Mouse (Mus musculus) forebrain, embryonic 14.5 days (tissue): Measurements from ENCODE around the gene Npcd. TPM values are rescaled to one million over a fixed set of nuclear protein-coding genes. Genes with fewer than 3 reads are reported as not detected.

ENCODE experiments used
- ATAC-seq: fragments of 200-750 bp; cut with Nextera tagmentation; 2 replicates; pipeline ENCODE4 v1.8.0; 2017; ENCODE audit warnings: mild to moderate bottlenecking, moderate library complexity
- DNase-seq: peaks from one replicate; pipeline ENCODE4 v3.0.0-alpha.2; 2015; ENCODE audit warnings: low spot score
- H3K27ac ChIP-seq: fragments of 300-500 bp; sonication (generic); 2 replicates; pipeline ENCODE4 v1.5.1; 2014; ENCODE audit warnings: low read depth, mild to moderate bottlenecking, control low read depth, low read length, moderate library complexity
- H3K27me3 ChIP-seq: fragments of 300-500 bp; sonication (generic); replicated peaks from 2 replicates; pipeline ENCODE4 v1.6.1; 2014; ENCODE audit warnings: low read length, control low read depth, mixed read lengths; ENCODE audit not compliant: control insufficient read depth, insufficient read depth
- H3K36me3 ChIP-seq: fragments of 300-500 bp; sonication (generic); 2 replicates; pipeline ENCODE4 v1.6.1; 2014; ENCODE audit warnings: low read length, control low read depth; ENCODE audit not compliant: control insufficient read depth, insufficient read depth
- H3K4me1 ChIP-seq: fragments of 300-500 bp; sonication (generic); 2 replicates; pipeline ENCODE4 v1.6.1; 2014; ENCODE audit warnings: antibody characterized with exemption, low read length, control low read depth; ENCODE audit not compliant: control insufficient read depth, insufficient read depth
- H3K4me2 ChIP-seq: fragments of 300-500 bp; sonication (generic); 2 replicates; pipeline ENCODE4 v1.6.1; 2014; ENCODE audit warnings: mild to moderate bottlenecking, control low read depth, low read length
- H3K4me3 ChIP-seq: fragments of 300-500 bp; sonication (generic); 2 replicates; pipeline ENCODE4 v1.5.1; 2014; ENCODE audit warnings: low read depth, low read length, control low read depth
- H3K9ac ChIP-seq: fragments of 300-500 bp; sonication (generic); 2 replicates; pipeline ENCODE4 v1.6.1; 2014; ENCODE audit warnings: mild to moderate bottlenecking, low read length, control low read depth, moderate library complexity
- H3K9me3 ChIP-seq: fragments of 300-500 bp; sonication (generic); replicated peaks from 2 replicates; pipeline ENCODE4 v1.6.1; 2016; ENCODE audit warnings: low read length, control low read depth, mixed read lengths; ENCODE audit not compliant: control insufficient read depth
- whole genome bisulfite sequencing: fragments of 180-500 bp; shearing (Covaris S2); extraction: QIAGEN DNeasy Blood & Tissue Kit; methylation state at CpG from one replicate; pipeline ENCODE4 v1.1.7; 2014; 5-methylcytosine and 5-hydroxymethylcytosine counted together
- polyA plus RNA-seq: library from polyadenylated mRNA; unstranded; fragments of >200 nt; fragmentation: Nextera tagmentation; extraction: Ambion mirVana; gene quantifications from 2 replicates; pipeline ENCODE4 v1.2.1, GENCODE M21; 2014

Npcd gene
- polyA plus RNA-seq, 1 experiment from 2014 or later, result not detected

DNA sequence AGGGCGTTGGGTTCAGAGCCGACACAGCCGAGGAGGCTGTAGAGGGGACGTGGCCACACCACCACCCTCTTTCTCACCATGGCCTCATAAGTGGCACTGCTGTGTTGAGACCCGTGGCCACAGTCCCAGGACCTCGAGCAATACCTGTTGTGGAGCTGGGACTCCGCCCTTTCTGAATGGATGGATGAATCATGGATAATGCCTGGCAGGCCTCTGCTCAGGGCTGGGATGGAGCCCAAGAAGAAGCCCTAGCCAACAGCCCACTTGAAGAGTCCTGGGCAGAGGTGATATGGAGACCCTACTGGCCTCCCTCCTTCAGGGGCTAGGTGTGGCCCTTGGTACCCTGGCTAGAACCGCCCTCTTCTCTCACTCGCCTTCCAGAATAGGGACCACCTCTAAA, 71.0 kb downstream of the Npcd start:
- H3K4me3 ChIP-seq, result no peak overlapping the region
- DNase-seq (no peak), ATAC-seq (no peak)
- peaks cover 8% of the 10 kb centered on the region; the same call in 1 of the 2 replicates for H3K4me1 ChIP-seq
- no peak overlapping the region for H3K4me2 ChIP-seq
- no peak overlapping the region for H3K9ac ChIP-seq
- WGBS, result 96% methylated on average over 9 of the region's 9 CpGs
- no peak overlapping the region for H3K27ac ChIP-seq
- peaks cover 29% of the 10 kb centered on the region for H3K36me3 ChIP-seq
- H3K27me3 ChIP-seq, result no peaks in the 10 kb centered on the region
- H3K9me3 ChIP-seq, result no peaks in the 10 kb centered on the region

DNA sequence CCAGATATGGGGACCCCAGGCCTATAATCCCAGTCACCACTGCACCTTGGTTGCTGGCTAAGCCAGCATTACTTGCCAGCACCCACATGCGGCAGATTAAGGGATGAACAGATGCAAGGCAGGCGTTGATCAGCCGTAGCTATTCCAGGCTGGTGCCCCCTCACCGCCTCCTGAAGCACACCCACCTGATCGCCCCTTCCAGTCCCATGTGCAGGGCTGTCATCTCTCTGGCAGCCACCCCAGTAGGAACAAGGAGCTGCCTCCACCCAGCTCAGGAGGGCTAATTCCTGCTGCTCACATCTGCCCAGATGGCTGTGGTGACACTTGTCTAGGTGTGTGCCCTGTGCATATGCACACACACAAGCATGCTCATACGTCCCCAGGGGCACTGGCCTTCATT, 73.1 kb downstream of the Npcd start:
- WGBS, result 83% methylated on average over 6 of the region's 6 CpGs
- no peaks in the 10 kb centered on the region for H3K9me3 ChIP-seq
- no peak overlapping the region for H3K4me3 ChIP-seq
- H3K9ac ChIP-seq, result no peak overlapping the region
- no peaks in the 10 kb centered on the region for H3K27me3 ChIP-seq
- peaks cover 6% of the 10 kb centered on the region for H3K4me1 ChIP-seq
- no peak overlapping the region for H3K27ac ChIP-seq
- no peak for DNase-seq
- peaks cover 32% of the 10 kb centered on the region for H3K36me3 ChIP-seq
- ATAC-seq, result no peak
- H3K4me2 ChIP-seq, result no peak overlapping the region

DNA sequence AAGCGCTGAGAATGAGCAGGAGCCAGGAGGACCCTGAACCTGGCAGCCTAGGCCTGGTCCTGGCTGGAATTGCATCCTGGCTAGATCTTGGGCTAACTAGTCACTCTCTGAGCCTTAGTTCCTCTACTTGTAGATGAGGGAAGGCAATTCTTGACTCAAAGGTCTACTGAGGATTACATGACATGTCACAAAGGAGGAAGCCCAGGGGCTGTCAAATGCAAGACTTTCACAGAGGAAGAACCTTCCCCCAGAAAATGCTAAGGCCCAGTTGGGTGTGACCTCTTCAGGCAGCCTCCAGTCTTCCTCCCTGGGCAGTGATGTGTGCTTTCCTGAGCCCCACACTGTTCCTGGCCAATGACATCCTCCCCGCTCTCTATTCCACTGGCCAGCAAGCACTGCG, 76.9 kb downstream of the Npcd start:
- H3K9ac ChIP-seq, result no peak overlapping the region
- no peak overlapping the region for H3K27ac ChIP-seq
- 96% methylated on average over 3 of the region's 3 CpGs for WGBS
- no peak for ATAC-seq
- H3K27me3 ChIP-seq, result no peaks in the 10 kb centered on the region
- no peak overlapping the region for H3K4me3 ChIP-seq
- peaks cover 6% of the 10 kb centered on the region for H3K4me1 ChIP-seq
- H3K36me3 ChIP-seq, result peaks cover 10% of the 10 kb centered on the region
- no peaks in the 10 kb centered on the region for H3K9me3 ChIP-seq
- DNase-seq, result no peak
- no peak overlapping the region for H3K4me2 ChIP-seq

GRCm38 (mm10) chr15:79755977-79756625, 77.9 kb downstream of the Npcd start:
- WGBS, result 65% methylated on average over 8 of the region's 8 CpGs
- Histone ChIP-seq H3K27ac (no peak overlapping the region), H3K4me2 (no peak overlapping the region), H3K27me3 (no peaks in the 10 kb centered on the region), H3K36me3 (peaks cover 3% of the 10 kb centered on the region; the same call in 1 of the 2 replicates), H3K4me3 (no peak overlapping the region), H3K9me3 (no peaks in the 10 kb centered on the region), H3K9ac (no peak overlapping the region), H3K4me1 (peaks cover 6% of the 10 kb centered on the region)
- ATAC-seq, result no peak
- DNase-seq, result no peak

DNA sequence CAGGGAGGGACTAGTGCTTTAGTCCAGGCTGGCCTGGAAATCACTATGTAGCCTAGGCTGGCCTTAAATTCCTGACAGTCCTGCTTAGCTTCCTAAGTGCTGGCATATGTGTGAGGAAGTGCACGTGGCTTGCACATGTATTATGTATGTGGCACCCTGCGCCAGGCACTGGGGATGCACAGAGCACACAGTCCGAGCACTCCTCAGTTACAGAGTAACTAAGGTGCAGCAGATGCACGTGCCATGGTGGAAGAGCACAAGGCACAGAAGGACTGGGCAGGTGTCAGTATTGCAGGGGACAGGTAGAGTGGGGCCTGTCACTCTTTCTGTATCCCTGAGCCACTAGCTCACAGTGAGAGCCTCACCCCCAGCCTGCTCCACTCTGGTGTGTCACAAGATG, 78.9 kb downstream of the Npcd start:
- no peak for DNase-seq
- peaks cover 3% of the 10 kb centered on the region; the same call in 1 of the 2 replicates for H3K36me3 ChIP-seq
- no peaks in the 10 kb centered on the region for H3K9me3 ChIP-seq
- H3K9ac ChIP-seq, result no peak overlapping the region
- H3K4me1 ChIP-seq, result peaks cover 6% of the 10 kb centered on the region
- no peak for ATAC-seq
- WGBS, result 85% methylated on average over 4 of the region's 4 CpGs
- no peaks in the 10 kb centered on the region for H3K27me3 ChIP-seq
- no peak overlapping the region for H3K4me3 ChIP-seq
- H3K4me2 ChIP-seq, result no peak overlapping the region
- H3K27ac ChIP-seq, result no peak overlapping the region

DNA sequence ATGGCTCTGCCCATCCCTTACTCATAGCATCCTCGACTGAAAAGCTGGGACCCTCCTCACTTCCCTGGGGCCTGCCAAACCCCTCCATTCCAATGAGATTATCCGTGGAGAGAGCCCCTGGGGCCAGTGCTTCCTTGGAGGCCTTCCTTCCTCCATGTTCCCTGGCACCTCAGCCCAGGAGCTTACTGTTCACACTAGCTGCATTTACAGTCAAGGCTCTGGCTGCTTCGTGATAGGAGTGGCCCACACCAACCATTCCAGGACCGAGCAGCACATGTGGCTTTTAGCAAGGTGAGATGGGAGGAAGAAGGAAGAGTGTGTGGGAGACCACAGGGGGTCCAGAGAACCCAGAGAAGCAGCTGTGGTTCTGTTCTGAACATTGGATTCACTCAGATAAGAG, 80.2 kb downstream of the Npcd start:
- no peaks in the 10 kb centered on the region for H3K27me3 ChIP-seq
- ATAC-seq (no peak), DNase-seq (no peak)
- no peak overlapping the region for H3K27ac ChIP-seq
- no peaks in the 10 kb centered on the region for H3K9me3 ChIP-seq
- H3K4me1 ChIP-seq, result peaks cover 6% of the 10 kb centered on the region
- H3K4me3 ChIP-seq, result no peak overlapping the region
- peaks cover 3% of the 10 kb centered on the region; the same call in 1 of the 2 replicates for H3K36me3 ChIP-seq
- WGBS, result 63% methylated on average over 4 of the region's 4 CpGs
- no peak overlapping the region for H3K9ac ChIP-seq
- no peak overlapping the region for H3K4me2 ChIP-seq

DNA sequence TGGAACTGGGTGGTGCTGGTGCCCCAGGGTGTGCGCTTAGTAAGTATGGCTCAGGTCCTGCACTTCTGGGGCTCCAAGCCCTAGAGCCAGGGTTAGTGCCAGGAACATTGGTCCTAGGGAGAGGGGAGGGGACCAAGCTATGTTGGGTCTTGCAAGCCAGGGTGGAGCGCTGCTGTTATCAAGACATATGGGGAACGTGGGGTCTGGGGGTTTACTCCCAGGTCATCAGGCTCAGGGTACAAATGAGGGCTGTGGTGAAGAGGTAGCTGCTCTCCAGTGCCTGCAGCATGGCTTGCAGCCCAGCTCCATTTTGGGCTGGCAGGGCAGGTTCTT, 80.7 kb downstream of the Npcd start:
- Histone ChIP-seq H3K4me3 (no peak overlapping the region), H3K27me3 (no peaks in the 10 kb centered on the region), H3K36me3 (peaks cover 3% of the 10 kb centered on the region; the same call in 1 of the 2 replicates), H3K27ac (no peak overlapping the region), H3K4me2 (no peak overlapping the region), H3K9me3 (no peaks in the 10 kb centered on the region), H3K9ac (no peak overlapping the region), H3K4me1 (peaks cover 6% of the 10 kb centered on the region)
- DNase-seq (no peak), ATAC-seq (no peak)
- WGBS, result 86% methylated on average over 3 of the region's 3 CpGs

- no peak overlapping the region for H3K4me2 ChIP-seq
- DNase-seq (peak; percentile 74), ATAC-seq (peak; percentile 68)
- no peak overlapping the region for H3K27ac ChIP-seq
- peaks cover 3% of the 10 kb centered on the region; the same call in 1 of the 2 replicates for H3K36me3 ChIP-seq
- no peak overlapping the region for H3K9ac ChIP-seq
- no peak overlapping the region for H3K4me3 ChIP-seq
- 25% methylated on average over 11 of the region's 11 CpGs for WGBS
- H3K27me3 ChIP-seq, result no peaks in the 10 kb centered on the region
- no peaks in the 10 kb centered on the region for H3K9me3 ChIP-seq
- H3K4me1 ChIP-seq, result peaks cover 6% of the 10 kb centered on the region
Measured at GRCm38 (mm10) chr15:79752742-79753419, 81.2 kb downstream of the Npcd start.

- Histone ChIP-seq H3K27me3 (no peaks in the 10 kb centered on the region), H3K4me3 (no peak overlapping the region), H3K9me3 (no peaks in the 10 kb centered on the region), H3K36me3 (no peaks in the 10 kb centered on the region), H3K4me2 (no peak overlapping the region), H3K4me1 (peaks cover 6% of the 10 kb centered on the region), H3K27ac (no peak overlapping the region), H3K9ac (no peak overlapping the region)
- ATAC-seq, result no peak
- DNase-seq, result no peak
- 85% methylated on average over 17 of the region's 17 CpGs for WGBS
Measured at GRCm38 (mm10) chr15:79751772-79752171, 82.3 kb downstream of the Npcd start.
